Mouse (Mus musculus) left cerebral cortex, postnatal 36 days (tissue): ENCODE data around the gene Gm10203. TPM values are rescaled to one million over a fixed set of nuclear protein-coding genes. Genes with fewer than 3 reads are reported as not detected.

Source experiments
- DNase-seq, 2 experiments: peaks; one replicate each; pipeline ENCODE4 v3.0.0; 2021 to 2022; ENCODE audit warnings: low spot score in 2 of 2, mixed read lengths in 1 of 2
- intact Hi-C: fragments of 180-260 bp; cut with DNase I; formaldehyde crosslinking; loops from one replicate; pipeline ENCODE4 v1.15.1; 2025
- total RNA-seq, 2 experiments: library from RNA; stranded (reverse); gene quantifications; 2 replicates each; pipeline ENCODE4 v1.2.3; 2021

The Gm10203 gene
- total RNA-seq, 2 experiments from 2014 or later: not detected

GRCm38 (mm10) chr6:149173831-149174625 lies 44.1 kb downstream of the Gm10203 start:
- DNase-seq: no peak
- intact Hi-C loops: no loop called here

- no peak for DNase-seq
- intact Hi-C loops: no loop called here
These were observed 45.1 kb downstream of the Gm10203 start for GRCm38 (mm10) chr6:149174932-149175570.

GRCm38 (mm10) chr6:149179064-149179463 lies 49.1 kb downstream of the Gm10203 start:
- no peak for DNase-seq
- intact Hi-C loops: no loop called here

Other genes starting within 250 kb of the Gm10203 start
- gene Caprin2, start 233.9 kb upstream of the Gm10203 start, total RNA-seq: 1 to 10 TPM; 7.2 to 7.6 TPM
- 1 to 10 TPM; 1.3 to 3.2 TPM for gene Sinhcaf, start 183.7 kb upstream of the Gm10203 start, total RNA-seq
- gene Dennd5b, start 28.5 kb upstream of the Gm10203 start, total RNA-seq: 10 to 100 TPM; 59.9 to 68.9 TPM
- gene Etfbkmt, start 9.7 kb downstream of the Gm10203 start, total RNA-seq: 1 to 10 TPM; 1.7 to 2.5 TPM
- 10 to 100 TPM; 30.6 to 34.4 TPM for gene Amn1, start 58.5 kb downstream of the Gm10203 start, total RNA-seq
- 10 to 100 TPM; 12.3 to 18.4 TPM for gene Resf1, start 179.2 kb downstream of the Gm10203 start, total RNA-seq